Mouse (Mus musculus): ENCODE measurements at regions not wholly inside any gene's neighbourhood (a gene's known extent, or its start where the extent isn't known, plus 50 kb on each side); places are given as distances from the start of the nearest gene placed in this dataset.
A peak's percentile ranks its signal among the peaks of the same experiment; 100 is the strongest.
"Not testable (repeated sequence)": the region's sequence is repeated elsewhere in the genome, so short reads cannot be mapped to it uniquely, and the experiment has no call there.

DNA sequence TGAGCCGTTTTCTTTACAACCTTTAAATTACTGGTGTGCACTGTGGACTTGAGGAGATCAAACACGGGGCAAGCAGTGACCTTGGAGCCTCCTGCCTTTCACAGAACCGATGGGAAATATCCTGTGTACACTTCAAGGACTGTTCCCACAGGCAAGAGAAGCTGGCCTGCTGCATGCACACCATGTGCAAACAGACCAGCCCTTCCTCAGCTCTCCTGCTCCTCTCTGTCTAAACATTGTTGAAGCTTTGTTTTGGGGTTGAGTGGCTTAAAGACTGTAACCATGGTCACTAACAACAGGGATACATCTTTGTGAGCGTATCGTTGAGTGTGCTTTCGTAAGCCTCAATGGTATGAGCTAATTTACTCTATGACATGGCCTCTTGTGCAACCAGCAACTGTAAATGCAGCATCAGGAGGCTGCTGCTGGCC, 50.2 kb upstream of the Agps start:
- DNase-seq (ENCODE audit: extremely low spot score in 1 of 2, low spot score in 1 of 2): no peak

GRCm38 (mm10) chr2:75781078-75781477, 50.9 kb upstream of the Agps start:
- peak in 1 of 2 experiments; percentile 12 for DNase-seq (ENCODE audit: extremely low spot score in 1 of 2, low spot score in 1 of 2)

GRCm38 (mm10) chr2:75778628-75779027, 53.3 kb upstream of the Agps start:
- not testable (repeated sequence) for DNase-seq (ENCODE audit: extremely low spot score in 1 of 2, low spot score in 1 of 2)

- no peak for DNase-seq (ENCODE audit: extremely low spot score in 1 of 2, low spot score in 1 of 2)
Observed at GRCm38 (mm10) chr2:75777040-75777451, 54.9 kb upstream of the Agps start.

DNA sequence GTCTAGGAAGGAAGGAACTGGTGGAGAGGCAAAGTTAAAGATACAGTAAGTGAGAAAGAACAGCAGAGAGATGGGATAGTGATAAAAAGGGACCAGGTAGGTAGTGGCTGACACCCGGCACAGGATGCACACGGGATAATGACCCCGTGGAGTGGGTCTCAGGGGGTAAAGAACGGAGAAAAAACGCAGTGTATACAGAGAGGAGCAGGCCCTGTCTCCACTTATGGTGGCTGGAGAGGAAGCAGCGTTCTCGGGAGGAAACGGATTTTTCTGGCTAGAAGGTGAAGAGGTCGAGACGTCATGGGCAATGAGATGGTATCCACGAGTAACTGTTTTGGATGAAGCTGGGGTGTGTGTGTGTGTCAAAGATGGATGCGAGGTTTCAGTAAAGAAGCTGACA, 55.4 kb upstream of the Agps start:
- no peak for DNase-seq (ENCODE audit: extremely low spot score in 1 of 2, low spot score in 1 of 2)

DNA sequence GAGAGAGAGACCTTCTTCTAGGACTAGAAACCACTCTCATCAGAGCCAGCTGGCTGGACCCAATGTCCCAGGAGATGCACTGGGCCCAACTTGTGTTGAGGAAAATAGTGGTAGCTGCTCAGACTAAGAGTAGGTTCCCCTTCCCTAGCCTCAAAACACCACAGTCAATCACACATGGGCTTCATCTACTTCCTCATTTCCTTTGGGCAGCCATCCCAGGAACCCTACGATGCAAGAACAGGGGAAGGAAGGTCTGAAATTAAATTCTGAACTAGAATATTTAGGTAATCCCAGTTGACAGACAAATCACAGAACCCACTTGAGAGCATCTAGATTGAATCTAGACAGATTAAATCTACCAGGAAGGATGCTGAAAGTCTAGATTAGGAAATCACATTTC, 56.8 kb upstream of the Agps start:
- no peak for DNase-seq (ENCODE audit: extremely low spot score in 1 of 2, low spot score in 1 of 2)

GRCm38 (mm10) chr2:75773431-75773830, 58.5 kb upstream of the Agps start:
- DNase-seq (ENCODE audit: extremely low spot score in 1 of 2, low spot score in 1 of 2): no peak

DNA sequence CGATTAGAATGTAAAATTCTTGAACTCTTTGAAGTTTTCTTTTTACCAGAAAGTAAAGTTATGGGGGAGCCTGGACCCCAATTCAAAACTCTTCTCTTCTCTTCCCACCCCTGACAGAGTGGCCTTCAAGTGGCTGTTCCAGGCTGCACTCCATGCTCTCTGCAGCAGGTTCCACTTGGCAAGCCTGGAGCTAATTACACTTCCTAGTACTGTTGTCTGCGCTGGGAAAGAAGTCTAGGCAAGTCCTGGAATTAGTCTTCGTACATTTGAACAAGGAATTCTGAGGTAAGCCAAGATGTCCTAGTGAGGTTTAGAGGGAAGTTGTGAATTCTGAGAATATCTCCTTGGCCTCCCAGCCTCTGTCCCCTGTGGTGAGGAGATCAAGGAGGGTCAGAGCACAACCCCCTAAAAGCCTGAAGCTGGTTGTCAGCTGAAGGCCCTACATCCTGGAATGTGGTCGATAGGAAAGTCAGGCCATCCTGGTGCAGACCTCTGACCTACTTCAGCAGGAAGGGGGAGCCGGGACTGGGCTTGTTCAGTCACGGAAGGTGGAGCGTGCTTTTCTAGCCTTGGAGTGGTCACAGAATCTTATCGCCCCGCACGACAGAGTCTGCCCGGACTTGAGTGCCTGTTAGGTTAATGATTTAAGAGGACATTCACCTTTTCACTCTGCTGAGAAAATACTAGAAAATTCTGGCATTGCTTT, 59.6 kb upstream of the Agps start:
- no peak for DNase-seq (ENCODE audit: extremely low spot score in 1 of 2, low spot score in 1 of 2)

DNA sequence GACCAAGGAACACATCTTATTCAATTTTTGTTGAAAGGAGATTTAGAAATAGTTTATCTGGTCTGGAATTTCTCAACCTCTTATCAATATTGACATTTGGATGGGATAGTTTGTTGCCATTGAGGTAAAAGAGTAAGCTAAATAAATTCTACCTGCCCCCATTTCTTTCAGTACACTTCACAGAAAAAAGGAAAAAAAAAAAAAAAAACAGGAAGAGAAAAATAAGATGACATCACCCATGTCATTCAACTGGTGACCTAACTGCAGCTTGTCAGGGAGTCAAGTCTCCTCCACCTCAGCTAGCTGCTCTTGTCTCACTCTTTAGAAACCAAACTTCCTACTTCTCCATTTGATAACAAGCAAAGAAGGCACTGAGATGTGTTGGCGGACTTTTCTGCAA, 61.3 kb upstream of the Agps start:
- no peak for DNase-seq (ENCODE audit: extremely low spot score in 1 of 2, low spot score in 1 of 2)

- no peak for DNase-seq (ENCODE audit: extremely low spot score in 1 of 2, low spot score in 1 of 2)
Observed at GRCm38 (mm10) chr2:75768559-75769304, 63.2 kb upstream of the Agps start.

- DNase-seq (ENCODE audit: extremely low spot score in 1 of 2, low spot score in 1 of 2): no peak
Observed at GRCm38 (mm10) chr2:75767871-75768558, 63.6 kb upstream of the Nfe2l2 start.

GRCm38 (mm10) chr2:75765403-75765802, 61.0 kb upstream of the Nfe2l2 start:
- DNase-seq (ENCODE audit: extremely low spot score in 1 of 2, low spot score in 1 of 2): no peak

DNA sequence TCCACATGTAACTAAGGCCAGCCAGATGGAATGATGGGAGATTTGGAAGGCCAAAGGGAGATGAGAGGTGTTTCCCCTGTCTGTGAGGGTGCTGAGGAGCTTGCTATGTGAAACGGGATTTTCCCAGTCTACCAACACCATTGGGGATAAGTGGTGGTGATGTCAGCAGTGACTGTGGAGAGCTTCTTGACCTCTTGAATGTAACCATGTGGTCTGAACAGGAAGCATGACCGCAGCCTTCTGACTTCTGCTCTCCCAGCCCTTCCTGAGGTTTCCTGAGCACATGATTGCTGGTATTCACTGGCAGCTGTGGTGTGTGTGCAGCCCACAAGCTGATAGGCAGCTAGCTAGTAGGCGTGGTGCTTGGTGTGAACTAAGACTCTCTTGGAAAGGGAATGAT, 58.8 kb upstream of the Nfe2l2 start:
- DNase-seq (ENCODE audit: extremely low spot score in 1 of 2, low spot score in 1 of 2): no peak

GRCm38 (mm10) chr2:75762030-75762429, 57.6 kb upstream of the Nfe2l2 start:
- no peak for DNase-seq (ENCODE audit: extremely low spot score in 1 of 2, low spot score in 1 of 2)

DNA sequence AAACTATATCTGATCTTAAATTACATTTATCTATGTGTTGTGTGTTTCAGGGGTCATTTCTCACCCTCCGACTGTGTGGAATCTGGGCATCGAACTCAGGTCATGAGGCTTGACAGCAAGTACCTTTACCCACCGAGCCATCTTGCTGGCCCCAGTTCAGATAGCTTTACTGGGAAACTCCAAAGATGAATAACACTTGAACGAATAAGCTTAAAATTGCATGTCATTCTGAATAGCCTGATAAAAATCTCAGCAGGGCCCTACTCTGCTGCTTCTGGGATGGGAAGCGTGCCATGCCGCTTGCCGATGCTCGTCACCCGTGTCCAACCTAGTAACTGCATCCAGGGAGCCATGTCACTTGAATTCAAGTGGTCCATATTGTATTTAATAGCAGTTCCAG, 57.2 kb upstream of the Nfe2l2 start:
- DNase-seq (ENCODE audit: extremely low spot score in 1 of 2, low spot score in 1 of 2): no peak

DNA sequence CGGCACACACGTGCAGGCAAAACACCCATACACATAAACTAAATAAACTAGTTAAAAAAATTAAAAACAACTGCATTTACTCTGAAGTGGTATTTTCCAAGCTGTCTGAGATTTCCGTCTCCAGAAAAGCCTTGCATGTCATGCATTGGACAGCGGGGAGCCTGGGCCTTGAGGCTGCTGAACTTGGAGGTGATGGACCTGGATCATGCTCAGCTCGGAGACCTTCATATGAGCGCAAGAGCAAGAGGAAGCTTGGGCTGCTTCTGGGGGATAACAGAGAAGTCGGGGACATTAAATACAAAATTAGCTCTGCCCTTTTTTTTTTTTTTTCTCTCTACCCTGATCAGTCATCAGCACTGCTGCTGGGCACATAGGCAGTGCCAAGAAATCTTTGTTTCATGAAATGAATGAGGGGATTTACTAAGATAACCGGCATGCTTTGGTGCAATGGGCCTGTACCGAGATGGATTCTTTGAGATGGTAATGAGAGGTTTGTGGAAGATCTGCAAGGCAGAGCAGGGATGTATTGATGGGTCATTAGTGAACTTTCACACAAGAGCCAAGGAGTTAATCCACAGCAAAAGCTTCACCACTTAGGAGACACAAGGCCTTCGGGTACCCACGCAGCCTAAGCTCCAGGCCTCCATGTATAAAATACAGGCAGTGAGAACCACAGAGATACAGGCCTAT, 54.9 kb upstream of the Nfe2l2 start:
- DNase-seq (ENCODE audit: extremely low spot score in 1 of 2, low spot score in 1 of 2): no peak

GRCm38 (mm10) chr2:75758277-75758676, 53.8 kb upstream of the Nfe2l2 start:
- DNase-seq (ENCODE audit: extremely low spot score in 1 of 2, low spot score in 1 of 2): no peak

GRCm38 (mm10) chr2:75756704-75757638, 52.5 kb upstream of the Nfe2l2 start:
- DNase-seq (ENCODE audit: extremely low spot score in 1 of 2, low spot score in 1 of 2): no peak

DNA sequence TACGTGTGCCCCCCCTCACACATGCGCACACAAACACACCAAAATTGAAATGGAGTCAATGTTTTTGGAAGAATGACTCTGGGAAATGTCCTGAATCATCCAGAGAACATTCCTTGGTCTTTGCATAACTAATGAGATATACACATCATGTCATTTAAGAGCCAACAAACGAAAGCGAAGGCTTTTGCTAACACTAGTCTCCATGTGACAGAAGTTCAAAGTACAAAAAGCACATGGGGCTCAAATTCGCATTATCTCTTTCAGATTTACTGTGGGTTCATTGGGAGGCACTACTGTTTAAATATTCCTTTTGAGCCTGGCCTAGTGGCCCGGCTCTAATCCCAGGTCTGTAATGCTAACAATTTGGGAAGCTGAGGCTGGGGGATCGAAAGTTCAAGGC, 50.2 kb upstream of the Nfe2l2 start:
- no peak for DNase-seq (ENCODE audit: extremely low spot score in 1 of 2, low spot score in 1 of 2)
